Mouse (Mus musculus) stomach, postnatal 0 days (tissue): ENCODE measurements around the gene Igfn1.

Experiments
- CTCF ChIP-seq: IDR thresholded peaks from 2 replicates; pipeline ENCODE4 v1.5.1; 2016; ENCODE audit warnings: antibody characterized with exemption, low read depth, mild to moderate bottlenecking, moderate library complexity
- EP300 ChIP-seq: optimal IDR thresholded peaks from 2 replicates; pipeline ENCODE3; 2016; ENCODE audit warnings: antibody characterized with exemption

- no peak for TF ChIP-seq CTCF
- TF ChIP-seq EP300, result no peak
Observed at GRCm38 (mm10) chr1:135929876-135930275, 76.3 kb downstream of the Igfn1 start.
